8 mouse cellular contexts compared by ENCODE assay signal in the genomic region with DNA sequence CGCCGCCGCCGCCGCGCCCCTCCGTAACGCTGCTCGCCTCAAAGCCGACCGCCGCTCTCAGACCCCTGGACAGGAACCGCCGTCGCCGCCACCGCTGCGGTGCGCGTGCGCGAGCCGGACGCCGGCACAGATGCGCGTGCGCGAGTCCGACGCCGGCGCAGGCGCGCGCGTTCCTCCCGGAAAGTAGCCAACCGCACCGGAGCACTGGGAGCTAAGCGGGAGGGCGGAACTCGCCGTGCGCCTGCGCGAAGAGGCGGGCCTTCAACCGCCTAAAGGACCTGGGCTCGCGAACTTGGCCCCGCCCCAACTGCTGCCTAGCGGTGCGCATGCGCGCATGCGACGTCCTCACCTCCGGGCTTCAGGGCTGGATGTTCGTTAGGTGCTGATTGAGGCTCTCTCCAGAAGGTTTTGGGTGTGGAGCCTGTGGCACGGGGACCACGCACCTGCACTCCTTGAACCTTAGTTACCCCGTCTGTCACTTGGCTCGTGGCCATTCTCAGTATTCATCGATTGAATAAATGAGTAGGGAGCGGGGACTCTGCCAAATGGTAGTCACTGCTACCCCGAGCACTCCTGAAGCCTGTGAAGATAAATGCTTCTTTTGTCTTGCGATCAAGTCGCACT. TPM values are rescaled to one million over a fixed set of nuclear protein-coding genes. Genes with fewer than 3 reads are reported as not detected.
DNase-seq lines count a peak whose midpoint lies in the region; ATAC-seq lines count a peak whose summit lies in the region.

A gene (minus strand): TSS at position 85 of the 624 bp plus-strand sequence.

- peak; percentile 84 for ATAC-seq in inflammation-experienced regulatory T-cells, adult 6 months
- ATAC-seq in megakaryocyte-erythroid progenitor cell, adult 5-6 weeks (replicated peaks; ENCODE audit: low FRiP score, low TSS enrichment, poor library complexity, severe bottlenecking): peak; percentile 75

- DNase-seq in adrenal gland, adult (ENCODE audit: inconsistent age in 2 of 2, low spot score in 1 of 2): peak; percentile 100
- DNase-seq in embryo, embryonic 10.5 days (ENCODE audit: low spot score): peak; percentile 98
- DNase-seq in gastrocnemius, postnatal 14 days: peak; percentile 100
- DNase-seq in left cerebral cortex, postnatal 10 days (ENCODE audit: extremely low spot score in 1 of 2, low spot score in 2 of 2): peak; percentile 98 to 100
- peak; percentile 100 for DNase-seq in right cerebral cortex, postnatal 25 days
- DNase-seq in urinary bladder, postnatal 4 days (ENCODE audit: low spot score in 2 of 2): peak; percentile 99

- intact Hi-C loops in gastrocnemius, postnatal 14 days (cut with DNase I; ENCODE audit: low total_unique reads): no loop called here
- intact Hi-C loops in left cerebral cortex, postnatal 10 days (cut with DNase I): no loop called here

RNA-seq across cellular contexts. Expression of the gene that starts here (rescaled TPM):
- 10 to 100 TPM; 31.6 to 35.0 TPM for total RNA-seq in gastrocnemius, postnatal 14 days (2021)
- 10 to 100 TPM; 13.6 to 17.4 (median 14.2) TPM for polyA plus RNA-seq in inflammation-experienced regulatory T-cells, adult 6 months (2017; shearing (Covaris generic))
- total RNA-seq in left cerebral cortex, postnatal 10 days (2021): 10 to 100 TPM; 46.9 to 48.1 TPM
- total RNA-seq in megakaryocyte-erythroid progenitor cell, adult 5-6 weeks (2014; fragmentation: Nextera tagmentation): 44.1 and 46.9 TPM in 2 replicates
- 26.7 and 46.7 TPM in 2 replicates for total RNA-seq in megakaryocyte-erythroid progenitor cell, adult 5-6 weeks (2017)

Comparison
In these comparisons a context has a peak if more than half of its experiments do, and no peak if none do; other contexts are left out.
1. Peak in every context shown above with its lines: DNase-seq and ATAC-seq.